Mouse (Mus musculus): Measurements from ENCODE around the gene Mtrf1. TPM values are rescaled to one million over a fixed set of nuclear protein-coding genes. Genes with fewer than 3 reads are reported as not detected.
A peak's percentile ranks its signal among the peaks of the same experiment; 100 is the strongest.
"Not testable (repeated sequence)": the region's sequence is repeated elsewhere in the genome, so short reads cannot be mapped to it uniquely, and the experiment has no call there.

Gene Mtrf1
- polyA plus RNA-seq, 1 experiment from 2014 or later, result 10.2 TPM

DNA sequence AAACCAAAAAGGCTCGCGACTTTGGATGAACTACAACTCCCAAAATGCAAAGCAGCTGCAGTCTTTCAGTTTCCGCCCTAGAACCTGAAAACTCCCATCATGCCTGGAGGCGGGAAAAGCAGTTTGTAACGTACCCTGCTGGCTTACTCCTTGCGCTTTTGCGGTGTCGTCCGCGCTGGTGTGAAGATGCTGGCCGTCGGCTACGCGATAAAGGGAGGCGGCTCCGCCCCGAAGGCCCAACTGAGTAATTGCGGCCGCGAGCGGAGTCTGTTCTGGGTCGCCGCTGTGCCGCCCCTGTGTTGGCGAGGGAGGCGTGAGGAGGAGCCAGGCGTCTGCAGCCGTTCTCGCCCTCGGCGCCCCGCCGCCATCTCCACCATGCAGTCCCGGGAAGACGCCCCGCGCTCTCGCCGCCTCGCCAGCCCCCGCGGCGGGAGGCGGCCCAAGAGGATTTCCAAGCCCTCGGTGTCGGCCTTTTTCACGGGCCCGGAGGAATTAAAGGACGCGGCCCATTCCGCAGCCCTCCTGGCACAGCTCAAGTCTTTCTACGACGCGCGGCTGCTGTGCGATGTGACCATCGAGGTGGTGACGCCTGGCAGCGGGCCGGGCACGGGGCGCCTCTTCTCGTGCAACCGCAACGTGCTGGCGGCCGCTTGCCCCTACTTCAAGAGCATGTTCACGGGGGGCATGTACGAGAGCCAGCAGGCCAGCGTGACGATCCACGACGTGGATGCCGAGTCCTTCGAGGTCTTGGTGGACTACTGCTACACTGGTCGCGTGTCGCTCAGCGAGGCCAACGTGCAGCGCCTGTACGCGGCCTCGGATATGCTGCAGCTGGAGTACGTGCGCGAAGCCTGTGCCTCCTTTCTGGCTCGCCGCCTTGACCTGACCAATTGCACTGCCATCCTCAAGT, 54.4 kb downstream of the Mtrf1 start, which contains the start of gene Kbtbd6:
Gene Kbtbd6, plus strand, starts transcription at position 155 of the 910 bp plus-strand sequence.
- ATAC-seq (ENCODE audit: insufficient number of reproducible peaks, low FRiP score), result peak; percentile 90
- Histone ChIP-seq H3K4me3 (peak within 1 kb of the TSS; percentile 52), H3K9ac (peak within 1 kb of the TSS; percentile 39), H3K4me2 (peak within 1 kb of the TSS; percentile 65)
- H3K9me3 ChIP-seq (replicated peaks); H3K27me3 ChIP-seq (replicated peaks); H3K27ac ChIP-seq (ENCODE audit: poor library complexity, severe bottlenecking); H3K36me3 ChIP-seq; H3K4me1 ChIP-seq (replicated peaks): not testable (repeated sequence)
- WGBS, result 19% methylated on average over 42 of the region's 89 CpGs

DNA sequence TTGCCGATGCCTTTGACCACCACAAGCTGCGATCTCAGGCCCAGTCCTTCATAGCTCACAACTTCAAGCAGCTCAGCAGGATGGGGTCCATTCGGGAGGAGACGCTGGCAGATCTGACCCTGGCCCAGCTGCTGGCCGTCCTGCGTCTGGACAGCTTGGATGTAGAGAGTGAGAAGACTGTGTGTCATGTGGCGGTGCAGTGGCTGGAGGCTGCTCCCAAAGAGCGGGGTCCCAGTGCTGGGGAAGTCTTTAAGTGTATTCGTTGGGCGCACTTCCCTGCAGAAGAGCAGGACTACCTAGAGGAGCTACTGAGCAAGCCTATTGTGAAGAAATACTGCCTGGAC, 55.0 kb downstream of the Mtrf1 start:
- not testable (repeated sequence) for H3K9ac ChIP-seq; H3K9me3 ChIP-seq (replicated peaks); ATAC-seq (ENCODE audit: insufficient number of reproducible peaks, low FRiP score); H3K4me2 ChIP-seq; H3K4me1 ChIP-seq (replicated peaks); H3K4me3 ChIP-seq; H3K36me3 ChIP-seq; H3K27ac ChIP-seq (ENCODE audit: poor library complexity, severe bottlenecking); H3K27me3 ChIP-seq (replicated peaks)
- WGBS, result 85% methylated on average over 8 of the region's 10 CpGs

DNA sequence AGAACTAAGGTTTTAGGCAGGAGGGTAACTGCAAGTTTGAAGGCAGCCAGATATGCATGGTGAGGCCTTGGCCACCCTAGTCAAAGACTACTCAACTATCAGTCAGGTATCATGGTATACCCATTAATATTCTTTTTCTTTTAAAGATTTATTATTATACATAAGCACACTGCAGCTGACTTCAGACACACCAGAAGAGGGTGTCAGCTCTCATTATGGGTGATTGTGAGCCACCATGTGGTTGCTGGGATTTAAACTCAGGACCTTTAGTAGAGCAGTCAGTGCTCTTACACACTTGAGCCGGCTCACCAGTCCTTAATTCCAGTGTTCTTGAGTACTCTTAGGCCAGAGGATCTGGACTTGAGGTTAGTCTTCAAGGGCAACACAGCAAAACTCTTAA, 62.8 kb downstream of the Mtrf1 start:
- 79% methylated on average over 1 of the region's 1 CpGs for WGBS
- no peak overlapping the region for H3K4me3 ChIP-seq
- H3K4me2 ChIP-seq, result no peak overlapping the region
- no peaks in the 10 kb centered on the region for H3K27me3 ChIP-seq (replicated peaks)
- H3K27ac ChIP-seq (ENCODE audit: poor library complexity, severe bottlenecking), result no peak overlapping the region
- no peak for ATAC-seq (ENCODE audit: insufficient number of reproducible peaks, low FRiP score)
- no peaks in the 10 kb centered on the region for H3K4me1 ChIP-seq (replicated peaks)
- no peaks in the 10 kb centered on the region for H3K9me3 ChIP-seq (replicated peaks)
- no peak overlapping the region for H3K9ac ChIP-seq
- peaks cover 39% of the 10 kb centered on the region for H3K36me3 ChIP-seq

DNA sequence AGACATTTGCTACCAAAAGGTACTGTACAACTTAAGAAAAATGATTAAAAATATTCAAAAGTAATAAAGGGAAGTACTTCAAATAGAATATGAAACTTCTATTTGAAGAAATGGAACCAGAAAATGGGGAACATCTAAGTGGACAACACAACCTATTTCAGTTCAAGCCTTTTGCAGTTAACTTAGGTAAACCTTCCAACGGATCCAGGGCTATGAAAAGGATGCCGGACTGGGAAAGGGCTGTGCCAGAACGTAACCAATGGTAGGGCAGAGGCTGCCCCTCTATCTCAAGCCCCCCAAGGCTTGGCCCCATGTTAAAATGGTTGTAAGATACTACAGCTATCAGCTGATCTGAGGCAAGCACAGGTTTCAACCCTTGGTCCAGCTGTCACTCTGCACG, 63.4 kb downstream of the Mtrf1 start:
- Histone ChIP-seq H3K36me3 (peaks cover 44% of the 10 kb centered on the region), H3K27me3 (replicated peaks) (no peaks in the 10 kb centered on the region), H3K9ac (no peak overlapping the region), H3K4me2 (no peak overlapping the region), H3K9me3 (replicated peaks) (no peaks in the 10 kb centered on the region), H3K27ac (ENCODE audit: poor library complexity, severe bottlenecking) (no peak overlapping the region), H3K4me1 (replicated peaks) (no peaks in the 10 kb centered on the region), H3K4me3 (no peak overlapping the region)
- no peak for ATAC-seq (ENCODE audit: insufficient number of reproducible peaks, low FRiP score)
- 93% methylated on average over 4 of the region's 4 CpGs for WGBS

GRCm38 (mm10) chr14:79465623-79466022, 68.1 kb downstream of the Mtrf1 start:
- no peaks in the 10 kb centered on the region for H3K4me1 ChIP-seq (replicated peaks)
- 87% methylated on average over 1 of the region's 1 CpGs for WGBS
- no peak overlapping the region for H3K4me3 ChIP-seq
- H3K9me3 ChIP-seq (replicated peaks), result no peaks in the 10 kb centered on the region
- H3K9ac ChIP-seq, result no peak overlapping the region
- no peaks in the 10 kb centered on the region for H3K27me3 ChIP-seq (replicated peaks)
- ATAC-seq (ENCODE audit: insufficient number of reproducible peaks, low FRiP score), result no peak
- H3K36me3 ChIP-seq, result peaks cover 70% of the 10 kb centered on the region
- H3K4me2 ChIP-seq, result no peak overlapping the region
- no peak overlapping the region for H3K27ac ChIP-seq (ENCODE audit: poor library complexity, severe bottlenecking)

DNA sequence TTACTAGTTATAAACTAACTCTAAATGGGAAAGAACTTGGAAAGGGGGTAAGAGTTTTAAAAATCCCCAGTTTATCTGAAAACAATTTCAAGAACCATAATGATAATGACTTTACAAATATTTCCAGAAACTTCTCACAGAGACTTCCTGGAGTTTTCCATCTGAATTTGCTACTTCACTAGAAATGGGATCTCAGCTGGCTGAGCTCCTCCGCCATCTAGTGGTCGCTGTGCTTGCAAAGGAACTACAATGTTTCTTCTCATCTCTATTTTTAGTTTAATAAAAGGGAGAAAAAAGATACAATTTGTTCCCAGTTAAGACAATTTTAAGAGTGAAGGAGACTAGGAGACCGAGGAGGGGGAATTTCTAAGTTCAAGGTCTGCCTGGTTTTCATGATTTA, 70.0 kb downstream of the Mtrf1 start:
- Histone ChIP-seq H3K9me3 (replicated peaks) (no peaks in the 10 kb centered on the region), H3K4me1 (replicated peaks) (no peaks in the 10 kb centered on the region), H3K4me3 (no peak overlapping the region), H3K4me2 (no peak overlapping the region), H3K27ac (ENCODE audit: poor library complexity, severe bottlenecking) (no peak overlapping the region), H3K27me3 (replicated peaks) (no peaks in the 10 kb centered on the region), H3K9ac (no peak overlapping the region), H3K36me3 (peaks cover 74% of the 10 kb centered on the region)
- 20% methylated on average over 3 of the region's 3 CpGs for WGBS
- ATAC-seq (ENCODE audit: insufficient number of reproducible peaks, low FRiP score), result no peak

Other genes with a start within 250 kb of the Mtrf1 start
- gene Zfp957, start 150.4 kb upstream of the Mtrf1 start, polyA plus RNA-seq (2016; fragmentation: Nextera tagmentation; extraction: Ambion mirVana), result not detected in 2 replicates
- 9.3 and 11.6 TPM in 2 replicates for gene Rgcc, start 96.1 kb upstream of the Mtrf1 start, polyA plus RNA-seq (2016; fragmentation: Nextera tagmentation; extraction: Ambion mirVana)
- 23.1 and 23.8 TPM in 2 replicates for gene Naa16, start 7.0 kb upstream of the Mtrf1 start, polyA plus RNA-seq (2016; fragmentation: Nextera tagmentation; extraction: Ambion mirVana)
- 9.7 and 11.9 TPM in 2 replicates for gene Kbtbd7, start 28.7 kb downstream of the Mtrf1 start, polyA plus RNA-seq (2016; fragmentation: Nextera tagmentation; extraction: Ambion mirVana)
- gene Kbtbd6, start 54.1 kb downstream of the Mtrf1 start, polyA plus RNA-seq (2016; fragmentation: Nextera tagmentation; extraction: Ambion mirVana), result 2.0 and 2.9 TPM in 2 replicates
- 10.5 and 11.0 TPM in 2 replicates for gene Elf1, start 83.4 kb downstream of the Mtrf1 start, polyA plus RNA-seq (2016; fragmentation: Nextera tagmentation; extraction: Ambion mirVana)
- 29.5 and 30.6 TPM in 2 replicates for gene Wbp4, start 83.7 kb downstream of the Mtrf1 start, polyA plus RNA-seq (2016; fragmentation: Nextera tagmentation; extraction: Ambion mirVana)
- 98.9 and 99.1 TPM in 2 replicates for gene Sugt1, start 189.9 kb downstream of the Mtrf1 start, polyA plus RNA-seq (2016; fragmentation: Nextera tagmentation; extraction: Ambion mirVana)

Data from heart, embryonic 12.5 days (tissue).